Comparison of ENCODE assay signal across 8 mouse cellular contexts in genomic region chr13:64129616-64130375, GRCm38 (mm10). TPM values are rescaled to one million over a fixed set of nuclear protein-coding genes. Genes with fewer than 3 reads are reported as not detected.
DNase-seq lines count a peak whose midpoint lies in the region; ATAC-seq and TF ChIP-seq lines count a peak whose summit lies in the region.

No protein-coding gene starts in this region.

- no peaks in the 10 kb centered on the region for H3K9me3 ChIP-seq in CH12.LX (replicated peaks; ENCODE audit: low read length)
- no peaks in the 10 kb centered on the region for H3K9me3 ChIP-seq in forebrain, postnatal 0 days (ENCODE audit: low read length)
- no peaks in the 10 kb centered on the region for H3K9me3 ChIP-seq in hindbrain, embryonic 15.5 days

- H3K4me1 ChIP-seq in CH12.LX (ENCODE audit: control insufficient read depth in 1 of 2, insufficient read depth in 2 of 2): peaks cover 0 to 14% of the 10 kb centered on the region in 2 experiments; a peak in 2 of 4 replicates
- H3K4me1 ChIP-seq in forebrain, postnatal 0 days (ENCODE audit: insufficient read depth): no peaks in the 10 kb centered on the region
- H3K4me1 ChIP-seq in hindbrain, embryonic 15.5 days (replicated peaks): peaks cover 4% of the 10 kb centered on the region; the same call in 1 of the 2 replicates

- TF ChIP-seq RAD21 in CH12.LX (IDR thresholded peaks at IDR 0.05; ENCODE audit: low read depth, low read length): peak; percentile 39

- peak in 1 of 2 experiments; percentile 72; a peak in 2 of 4 replicates for TF ChIP-seq CTCF in CH12.LX (conservative IDR thresholded peaks at IDR 0.05 in 1 of 2, IDR thresholded peaks at IDR 0.05 in 1 of 2; ENCODE audit: low read depth in 2 of 2, low read length in 2 of 2)
- peak; percentile 48 for TF ChIP-seq CTCF in forebrain, postnatal 0 days (IDR thresholded peaks at IDR 0.05; ENCODE audit: low read depth)

- H3K4me3 ChIP-seq in CH12.LX (replicated peaks in 1 of 3; ENCODE audit: low read depth in 2 of 3, low read length in 2 of 3, poor library complexity in 1 of 3): peak overlapping the region; percentile 64 to 82 (median 77)
- peak overlapping the region; percentile 46 for H3K4me3 ChIP-seq in forebrain, postnatal 0 days (ENCODE audit: low read depth, low read length)
- peak overlapping the region; percentile 49 for H3K4me3 ChIP-seq in hindbrain, embryonic 15.5 days

- no peak overlapping the region for H3K27ac ChIP-seq in CH12.LX (ENCODE audit: insufficient read depth, low read depth)
- no peak overlapping the region for H3K27ac ChIP-seq in forebrain, postnatal 0 days (ENCODE audit: low read depth, low read length)
- H3K27ac ChIP-seq in hindbrain, embryonic 15.5 days (replicated peaks): no peak overlapping the region

- H3K27me3 ChIP-seq in CH12.LX (replicated peaks): no peaks in the 10 kb centered on the region
- no peaks in the 10 kb centered on the region for H3K27me3 ChIP-seq in forebrain, postnatal 0 days (ENCODE audit: insufficient read depth, low read length)
- H3K27me3 ChIP-seq in hindbrain, embryonic 15.5 days: no peaks in the 10 kb centered on the region

- in situ Hi-C loops in CH12.LX (cut with MboI; ENCODE audit: low pct_ligation_motif_present, low pct_unique_long_range_greater_than_20kb, low sequenced_read_pairs): no loop called here

- ATAC-seq in forebrain, postnatal 0 days: peak; percentile 71
- peak; percentile 79; the same call in 1 of the 2 replicates for ATAC-seq in hindbrain, embryonic 15.5 days (ENCODE audit: low FRiP score, low read depth)
- peak; percentile 75 for ATAC-seq in megakaryocyte progenitor cell, adult 5-6 weeks (replicated peaks; ENCODE audit: poor library complexity)

- H3K79me2 ChIP-seq in CH12.LX (replicated peaks; ENCODE audit: control insufficient read depth, extremely low read depth, insufficient read depth, poor library complexity, severe bottlenecking): no peaks in the 10 kb centered on the region

- intact Hi-C loops in left cerebral cortex, postnatal 25 days (cut with DNase I): no loop called here

- H3K4me2 ChIP-seq in CH12.LX (ENCODE audit: insufficient read depth, low read depth, poor library complexity, severe bottlenecking): peak overlapping the region; percentile 18
- peak overlapping the region; percentile 84 for H3K4me2 ChIP-seq in forebrain, postnatal 0 days (ENCODE audit: low read depth)
- H3K4me2 ChIP-seq in hindbrain, embryonic 15.5 days: peak overlapping the region; percentile 94

- H3K9ac ChIP-seq in CH12.LX (ENCODE audit: insufficient read depth, low read depth): peak overlapping the region; percentile 90
- peak overlapping the region; percentile 50 for H3K9ac ChIP-seq in forebrain, postnatal 0 days
- peak overlapping the region; percentile 50; the same call in 1 of the 2 replicates for H3K9ac ChIP-seq in hindbrain, embryonic 15.5 days

- dilution Hi-C loops in CH12.LX (cut with MboI; ENCODE audit: extremely low pct_ligation_motif_present, extremely low pct_unique_long_range_greater_than_20kb, low sequenced_read_pairs): no loop called here

- H3K36me3 ChIP-seq in CH12.LX (replicated peaks in 1 of 2; ENCODE audit: control insufficient read depth in 1 of 2, insufficient read depth in 1 of 2, low read length in 1 of 2): peaks cover 6 to 28% of the 10 kb centered on the region in 2 experiments
- H3K36me3 ChIP-seq in forebrain, postnatal 0 days (ENCODE audit: insufficient read depth): no peaks in the 10 kb centered on the region
- no peaks in the 10 kb centered on the region for H3K36me3 ChIP-seq in hindbrain, embryonic 15.5 days

- no peak for TF ChIP-seq EP300 in CH12.LX (IDR thresholded peaks at IDR 0.05; ENCODE audit: low read length)

- 41% methylated on average over 15 of the region's 15 CpGs for WGBS in forebrain, postnatal 0 days
- 39% methylated on average over 15 of the region's 15 CpGs for WGBS in hindbrain, embryonic 15.5 days

- peak; percentile 37 for DNase-seq in CH12.LX (ENCODE audit: extremely low read depth)
- DNase-seq in adrenal gland, postnatal 25 days: peak; percentile 58
- peak; percentile 33 for DNase-seq in forebrain, postnatal 0 days
- peak; percentile 16 to 26 for DNase-seq in left cerebral cortex, postnatal 25 days (ENCODE audit: low spot score in 2 of 2)
- peak; percentile 30 to 44 for DNase-seq in right cerebral cortex, postnatal 10 days (ENCODE audit: low spot score in 2 of 2)
- DNase-seq in MN1 (ENCODE audit: low spot score): no peak

- no peak for TF ChIP-seq POLR2A in CH12.LX (IDR thresholded peaks at IDR 0.05; ENCODE audit: low read depth, low read length)

TF ChIP-seq in CH12.LX, 34 proteins besides CTCF, POLR2A, EP300 and RAD21:
- TF ChIP-seq USF1 (IDR thresholded peaks at IDR 0.05; ENCODE audit: low read depth, low read length) (no peak), JUND (conservative IDR thresholded peaks at IDR 0.05; ENCODE audit: low read depth, low read length) (no peak), BHLHE40 (IDR thresholded peaks at IDR 0.05; ENCODE audit: low read depth, low read length) (peak; percentile 40; the same call in 1 of the 2 replicates), MYC (IDR thresholded peaks at IDR 0.05; ENCODE audit: low read depth, low read length) (0 out of 2 replicates have a peak, but pooled peaks have one; percentile 13)

RNA-seq across cellular contexts. Expression of gene Slc35d2, which starts 0.6 kb away (rescaled TPM):
- total RNA-seq in CH12.LX (2012; rRNA removed) (9.2 and 10.3 TPM in 2 replicates), CH12.LX (2014; rRNA removed) (15.4 and 19.4 TPM in 2 replicates)
- 16.9 and 17.2 TPM in 2 replicates for polyA plus RNA-seq in CH12.LX (2012; ENCODE audit: insufficient read length, low read depth)
- 7.5 and 9.0 TPM in 2 replicates for total RNA-seq in adrenal gland, postnatal 25 days (2021)
- total RNA-seq in forebrain, postnatal 0 days (2014; rRNA removed): 1.4 and 2.6 TPM in 2 replicates
- polyA plus RNA-seq in forebrain, postnatal 0 days (2015; fragmentation: Nextera tagmentation; extraction: Ambion mirVana): 1.0 and 1.5 TPM in 2 replicates
- 1.2 and 2.1 TPM in 2 replicates for polyA plus RNA-seq in hindbrain, embryonic 15.5 days (2015; fragmentation: Nextera tagmentation; extraction: Ambion mirVana)
- total RNA-seq in left cerebral cortex, postnatal 25 days (2021): under 1 TPM; 0.34 to 0.78 TPM
- 3.5 and 5.4 TPM in 2 replicates for total RNA-seq in megakaryocyte progenitor cell, adult 5-6 weeks (2015)
- total RNA-seq in megakaryocyte progenitor cell, adult 5-6 weeks (2017): 4.3 and 5.4 TPM in 2 replicates

RNA-seq across cellular contexts. Expression of gene Zfp367, which starts 23.2 kb away (rescaled TPM):
- total RNA-seq in CH12.LX (2012; rRNA removed) (12.6 and 17.0 TPM in 2 replicates), CH12.LX (2014; rRNA removed) (33.7 and 39.2 TPM in 2 replicates)
- 17.3 and 23.8 TPM in 2 replicates for polyA plus RNA-seq in CH12.LX (2012; ENCODE audit: insufficient read length, low read depth)
- 33.6 and 39.7 TPM in 2 replicates for total RNA-seq in adrenal gland, postnatal 25 days (2021)
- total RNA-seq in forebrain, postnatal 0 days (2014; rRNA removed): 6.3 and 9.1 TPM in 2 replicates
- 3.1 and 4.1 TPM in 2 replicates for polyA plus RNA-seq in forebrain, postnatal 0 days (2015; fragmentation: Nextera tagmentation; extraction: Ambion mirVana)
- 6.4 and 7.7 TPM in 2 replicates for polyA plus RNA-seq in hindbrain, embryonic 15.5 days (2015; fragmentation: Nextera tagmentation; extraction: Ambion mirVana)
- total RNA-seq in left cerebral cortex, postnatal 25 days (2021): 10 to 100 TPM; 21.0 to 25.3 TPM
- 42.8 and 49.3 TPM in 2 replicates for total RNA-seq in megakaryocyte progenitor cell, adult 5-6 weeks (2015)
- 41.9 and 52.3 TPM in 2 replicates for total RNA-seq in megakaryocyte progenitor cell, adult 5-6 weeks (2017)

RNA-seq across cellular contexts. Expression of gene Habp4, which starts 31.8 kb away (rescaled TPM):
- total RNA-seq in CH12.LX (2012; rRNA removed): 1.8 and 3.3 TPM in 2 replicates
- total RNA-seq in CH12.LX (2014; rRNA removed): 2.6 and 3.5 TPM in 2 replicates
- 3.3 and 4.2 TPM in 2 replicates for polyA plus RNA-seq in CH12.LX (2012; ENCODE audit: insufficient read length, low read depth)
- total RNA-seq in adrenal gland, postnatal 25 days (2021): 30.9 and 34.2 TPM in 2 replicates
- total RNA-seq in forebrain, postnatal 0 days (2014; rRNA removed): 34.3 and 37.7 TPM in 2 replicates
- 34.2 and 41.1 TPM in 2 replicates for polyA plus RNA-seq in forebrain, postnatal 0 days (2015; fragmentation: Nextera tagmentation; extraction: Ambion mirVana)
- 47.7 and 48.0 TPM in 2 replicates for polyA plus RNA-seq in hindbrain, embryonic 15.5 days (2015; fragmentation: Nextera tagmentation; extraction: Ambion mirVana)
- total RNA-seq in left cerebral cortex, postnatal 25 days (2021): 100 to 1,000 TPM; 185 to 191 TPM
- 3.4 and 3.9 TPM in 2 replicates for total RNA-seq in megakaryocyte progenitor cell, adult 5-6 weeks (2015)
- 2.4 TPM in 2 replicates for total RNA-seq in megakaryocyte progenitor cell, adult 5-6 weeks (2017)

RNA-seq across cellular contexts. Expression of gene Hsd17b3, which starts 40.8 kb away (rescaled TPM):
- not detected in 2 replicates for total RNA-seq in CH12.LX (2012; rRNA removed)
- not detected in 2 replicates for total RNA-seq in CH12.LX (2014; rRNA removed)
- not detected in 2 replicates for polyA plus RNA-seq in CH12.LX (2012; ENCODE audit: insufficient read length, low read depth)
- 1.2 TPM in 1 of 2 replicates, not detected in the other for total RNA-seq in adrenal gland, postnatal 25 days (2021)
- not detected in 2 replicates for total RNA-seq in forebrain, postnatal 0 days (2014; rRNA removed)
- 0.18 TPM in 1 of 2 replicates, not detected in the other for polyA plus RNA-seq in forebrain, postnatal 0 days (2015; fragmentation: Nextera tagmentation; extraction: Ambion mirVana)
- polyA plus RNA-seq in hindbrain, embryonic 15.5 days (2015; fragmentation: Nextera tagmentation; extraction: Ambion mirVana): not detected in 2 replicates
- total RNA-seq in left cerebral cortex, postnatal 25 days (2021): not detected
- total RNA-seq in megakaryocyte progenitor cell, adult 5-6 weeks (2015): not detected in 2 replicates
- not detected in 2 replicates for total RNA-seq in megakaryocyte progenitor cell, adult 5-6 weeks (2017)

Comparison
In these comparisons a context has a peak if more than half of its experiments do, and no peak if none do; other contexts are left out.
1. H3K4me2 ChIP-seq: peak in every context shown above with its lines; median percentile 94 in hindbrain, embryonic 15.5 days; 84 in forebrain, postnatal 0 days; 18 in CH12.LX.